Mouse (Mus musculus) c-Kit-positive CD71-negative TER-119-negative erythroid progenitor cells, embryonic 14.5 days (primary cell): ENCODE measurements around the gene Supt4a.

Experiments used
- DNase-seq: peaks from one replicate; pipeline ENCODE4 v3.0.0-alpha.2; 2013; ENCODE audit warnings: low read depth

Supt4a gene

DNA sequence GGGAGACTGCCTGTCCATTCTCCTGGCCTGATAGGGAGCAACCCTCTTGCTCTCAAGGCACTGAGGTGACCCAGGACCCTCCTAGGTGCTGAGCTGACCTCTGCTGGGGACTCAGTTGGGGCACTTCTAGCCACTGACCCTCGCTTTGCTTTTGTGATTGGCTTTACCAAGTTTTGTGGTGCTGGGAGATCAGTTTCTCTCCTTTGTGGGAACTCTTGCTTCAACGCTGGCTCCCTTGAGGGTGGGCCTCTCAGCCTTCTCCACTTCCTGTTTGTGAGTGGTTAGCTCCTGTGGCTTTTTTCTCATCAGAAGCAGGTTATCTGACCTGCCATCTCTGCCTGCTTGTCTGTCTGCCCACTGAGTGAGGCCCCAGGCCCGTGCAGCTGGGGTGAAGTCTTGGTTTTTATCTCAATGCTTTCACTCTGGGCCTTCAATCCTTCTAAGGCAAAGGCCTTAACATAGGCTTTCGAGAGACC, 14.2 kb downstream of the Supt4a start:
- DNase-seq, result no peak

DNA sequence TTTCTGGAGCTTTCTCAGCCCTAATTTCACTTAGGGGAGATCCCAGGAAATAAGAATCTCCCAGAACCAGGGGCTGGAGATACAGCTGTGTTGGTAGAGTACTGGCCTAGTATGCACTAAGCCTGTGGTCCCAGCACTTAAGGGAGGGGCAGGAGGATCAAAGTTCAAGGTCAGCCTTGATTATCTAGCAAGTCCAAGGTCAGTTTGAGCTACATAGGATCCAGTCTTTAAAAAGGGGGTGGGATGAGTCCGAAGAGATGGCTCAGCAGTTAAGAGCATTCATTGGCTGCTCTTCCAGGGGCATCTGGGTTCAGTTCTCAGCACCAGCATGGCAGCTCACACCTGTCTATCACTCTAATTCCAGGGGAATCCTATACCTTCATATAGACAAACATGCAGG, 15.0 kb downstream of the Supt4a start:
- DNase-seq, result no peak

DNA sequence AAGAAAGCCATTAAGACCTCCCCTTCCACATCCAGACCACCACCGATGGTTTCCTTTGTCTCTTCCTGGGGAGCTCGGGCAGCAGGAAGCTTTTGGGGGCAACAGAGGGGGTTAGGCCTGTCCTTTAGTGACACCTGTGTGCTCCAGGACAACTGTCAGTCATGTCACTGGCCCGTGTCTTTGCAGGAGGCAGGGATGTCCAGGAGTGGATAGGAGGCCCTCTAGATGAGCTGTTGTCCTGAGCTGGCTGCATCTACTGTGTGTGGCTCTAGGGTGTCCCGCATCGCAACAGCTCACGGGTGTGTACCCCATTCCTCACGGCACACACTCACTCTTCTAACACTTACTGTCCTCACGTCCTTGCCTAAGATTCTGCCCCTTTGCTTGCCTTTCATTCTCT, 15.9 kb downstream of the Supt4a start:
- no peak for DNase-seq

DNA sequence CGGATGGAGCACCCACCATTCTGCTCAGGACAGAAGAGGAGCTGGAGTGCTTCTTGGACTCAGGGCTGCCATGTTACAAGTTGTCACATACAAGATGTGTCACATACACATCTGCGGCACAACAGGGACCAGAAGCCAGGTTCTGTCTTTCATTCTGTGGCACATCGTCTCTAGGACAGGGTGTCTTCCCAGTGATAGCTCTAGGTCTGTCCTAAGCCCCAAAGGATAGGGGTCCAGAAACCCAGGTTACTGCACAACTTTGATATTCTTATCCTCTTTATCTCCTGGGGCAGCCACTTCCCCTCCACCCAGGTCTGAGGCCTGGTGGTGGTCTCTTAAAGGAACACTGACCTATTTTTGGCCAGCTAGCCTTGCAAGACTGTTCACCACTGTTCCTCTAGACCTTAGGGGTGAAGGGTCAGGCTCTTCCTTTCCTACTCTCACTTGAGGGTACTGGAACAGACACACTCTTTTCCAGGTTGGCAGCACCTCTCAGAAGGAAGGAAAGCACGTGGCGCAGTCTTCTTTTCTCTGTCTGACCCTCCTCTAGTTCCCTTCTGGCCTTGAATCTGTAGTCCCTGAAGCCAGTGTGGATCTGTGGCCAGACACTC, 16.6 kb downstream of the Supt4a start:
- no peak for DNase-seq

DNA sequence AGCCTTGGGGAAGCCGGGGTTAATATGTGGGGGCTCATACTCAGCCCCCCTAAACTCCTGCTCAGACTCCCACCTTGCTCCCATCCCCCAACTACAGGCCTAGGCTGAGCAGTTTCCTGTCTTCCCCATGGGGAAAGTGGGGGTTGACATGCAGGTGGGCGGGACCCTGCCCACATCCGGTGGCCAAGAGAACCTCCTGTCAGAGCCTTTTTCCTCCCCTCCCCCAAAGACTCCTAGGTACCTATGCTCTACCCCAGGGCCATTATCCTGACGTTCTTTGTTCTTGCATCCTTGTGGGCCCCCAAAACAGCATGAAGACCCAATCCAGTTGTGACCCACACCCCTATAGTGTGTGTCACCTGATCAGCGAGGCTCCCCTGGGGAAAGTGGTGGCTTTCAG, 17.3 kb downstream of the Supt4a start:
- DNase-seq, result no peak

DNA sequence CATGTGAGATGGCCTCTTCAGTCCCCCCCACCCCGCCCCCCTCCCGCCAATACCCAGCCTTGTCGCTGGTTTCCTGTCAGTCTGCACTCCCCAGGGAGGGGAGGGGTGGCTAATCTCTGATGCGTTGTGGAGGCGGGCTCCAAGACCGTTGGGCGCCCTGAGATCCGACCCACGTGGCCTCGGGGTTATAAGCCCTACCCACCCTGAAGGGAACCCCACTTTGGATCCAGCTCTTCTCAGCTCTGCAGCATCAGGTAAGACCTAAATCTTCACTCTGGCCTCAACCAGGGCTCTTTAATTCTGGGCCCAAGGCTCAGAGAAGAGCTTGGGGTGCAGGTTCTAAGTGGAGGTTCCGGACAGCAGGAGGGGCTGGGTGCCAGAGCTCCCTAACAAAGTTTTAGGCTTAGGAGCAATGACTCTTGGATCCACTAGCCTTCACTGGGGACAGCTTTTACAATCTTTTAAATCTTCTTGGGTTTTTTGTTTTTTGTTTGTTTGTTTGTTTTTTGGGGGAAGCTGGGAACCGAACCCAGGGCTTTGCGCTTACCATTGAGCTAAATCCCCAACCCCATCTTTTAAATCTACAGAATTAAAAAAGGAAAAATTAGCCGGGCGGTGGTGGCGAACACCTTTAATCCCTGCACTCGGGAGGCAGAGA, 18.1 kb downstream of the Supt4a start:
- peak; percentile 97 for DNase-seq

DNA sequence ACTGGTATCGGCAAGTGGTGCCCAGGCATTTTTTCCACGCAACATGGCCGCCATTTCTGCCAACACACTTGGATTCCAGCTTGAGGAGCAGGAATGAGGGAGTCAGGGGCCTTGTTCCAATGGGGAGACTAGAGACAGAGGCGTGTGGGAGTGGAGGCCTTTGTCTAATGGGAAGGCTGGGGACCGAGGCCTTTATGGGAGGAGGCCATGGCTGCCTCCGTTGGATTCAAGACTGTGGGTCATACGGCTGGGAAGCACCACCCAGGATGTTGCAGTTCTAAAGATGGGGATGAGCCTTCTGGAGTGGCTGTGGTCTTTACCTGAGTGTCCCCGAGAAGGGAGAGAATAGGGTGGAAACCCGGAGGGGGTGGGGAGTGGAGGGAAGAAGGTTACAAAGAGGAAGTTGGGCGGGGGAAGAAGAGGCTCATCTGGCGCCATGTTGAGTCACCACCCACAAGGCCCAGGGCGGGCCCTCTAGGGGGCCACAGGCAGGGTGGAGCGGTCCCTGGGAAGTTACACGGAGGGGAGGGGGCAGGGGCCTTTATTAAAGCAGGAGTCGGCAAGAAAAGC, 19.0 kb downstream of the Supt4a start:
- no peak for DNase-seq

DNA sequence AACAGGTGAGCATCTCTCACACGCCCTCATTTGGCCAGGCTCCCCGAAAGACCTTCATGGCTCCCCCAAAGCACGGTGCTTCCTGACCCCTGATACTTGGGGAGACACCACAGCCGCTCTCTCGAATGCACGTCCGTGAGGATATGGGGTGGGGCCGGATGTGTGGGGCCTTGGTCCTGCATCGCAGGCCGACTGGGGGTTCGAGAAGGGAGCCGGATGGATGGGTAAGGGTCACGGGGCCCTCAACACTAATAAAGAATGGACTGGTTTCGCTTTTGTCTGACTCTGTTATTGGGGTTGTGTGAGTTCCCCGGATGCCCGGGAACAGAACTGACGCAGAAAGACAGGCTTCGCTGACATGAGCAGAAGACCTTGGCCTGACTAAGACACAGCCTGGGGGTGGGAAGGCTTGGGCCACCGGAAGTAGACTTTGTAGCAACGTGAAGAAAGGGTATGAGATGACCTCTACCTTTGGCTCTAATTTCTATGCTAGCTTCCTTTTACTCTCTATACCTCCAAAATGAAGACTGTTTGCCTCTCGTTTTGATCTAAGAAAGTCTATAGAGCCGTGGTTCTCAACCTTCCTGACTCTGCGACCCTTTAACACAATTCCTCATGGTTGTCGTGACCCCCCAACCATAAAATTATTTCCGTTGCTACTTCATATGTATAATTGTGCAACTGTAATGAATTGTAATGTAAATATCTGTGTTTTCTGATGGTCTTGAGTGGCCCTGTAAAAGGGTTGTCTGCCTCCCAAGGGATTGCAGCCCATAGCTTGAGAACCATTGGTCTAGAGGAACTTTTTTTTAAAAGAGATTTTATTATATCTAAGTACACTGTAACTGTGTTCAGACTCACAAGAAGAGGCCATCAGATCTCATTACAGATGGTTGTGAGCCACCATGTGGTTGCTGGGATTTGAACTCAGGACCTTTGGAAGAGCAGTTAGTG, 19.9 kb downstream of the Supt4a start:
- no peak for DNase-seq

DNA sequence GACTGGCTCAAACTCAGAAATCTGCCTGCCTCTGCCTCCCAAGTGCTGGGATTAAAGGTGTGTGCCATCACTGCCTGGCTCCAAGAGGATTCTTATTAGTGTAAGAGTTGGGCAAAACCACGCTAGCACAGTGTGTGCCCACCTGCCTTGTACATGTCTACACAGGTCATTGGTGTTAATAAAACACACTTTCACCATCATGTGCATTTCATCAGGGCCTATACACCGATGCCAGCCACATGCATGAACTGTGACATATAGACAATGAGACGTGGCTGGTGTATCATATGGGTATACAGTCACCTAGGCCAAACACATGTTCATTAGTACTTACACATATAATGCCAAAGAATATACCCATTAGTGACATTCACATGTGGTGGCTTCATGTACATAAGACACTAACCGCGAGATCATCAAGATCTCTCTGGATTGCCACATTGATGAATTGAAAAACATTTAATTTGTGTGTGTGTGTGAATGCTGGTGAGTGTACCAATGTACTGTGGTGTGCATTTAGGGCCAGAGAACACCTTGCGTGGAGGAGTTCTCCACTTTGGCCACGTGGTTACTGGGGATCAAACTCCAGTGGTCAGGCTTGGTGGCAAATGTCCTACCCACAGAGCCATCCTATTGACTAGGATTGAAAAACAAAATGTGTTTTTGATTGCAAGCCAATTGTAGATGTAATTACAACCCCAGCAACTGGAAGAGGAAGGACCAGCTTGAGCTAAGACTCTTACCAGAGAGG, 21.0 kb downstream of the Supt4a start:
- DNase-seq, result no peak

DNA sequence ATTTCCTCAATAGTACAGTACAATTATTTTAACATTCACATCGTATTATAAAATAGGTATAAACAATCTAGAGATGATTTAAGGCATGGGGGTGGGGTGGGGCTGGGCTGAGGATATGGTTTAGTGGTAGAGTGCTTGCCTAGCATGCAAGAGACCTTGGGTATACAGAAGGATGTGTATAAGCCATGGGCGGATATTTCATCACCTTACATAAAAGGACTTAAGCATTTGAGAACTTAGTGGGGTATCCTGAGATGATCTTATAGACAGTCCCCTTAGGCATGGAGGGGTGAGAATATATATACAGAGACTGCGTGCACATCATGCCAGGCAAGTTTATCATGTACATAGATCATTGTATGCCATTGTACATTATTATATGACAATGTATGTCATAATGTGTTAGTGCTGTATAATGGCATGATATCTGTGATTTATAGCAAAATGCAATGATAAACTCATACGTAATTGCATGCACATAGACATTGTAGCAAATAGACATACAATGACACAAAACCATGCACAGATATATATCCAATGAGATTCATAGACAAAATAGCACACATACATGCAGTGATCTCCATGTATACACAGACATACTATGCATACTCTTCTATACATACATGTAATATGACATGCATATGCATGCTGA, 21.7 kb downstream of the Supt4a start:
- DNase-seq, result no peak

DNA sequence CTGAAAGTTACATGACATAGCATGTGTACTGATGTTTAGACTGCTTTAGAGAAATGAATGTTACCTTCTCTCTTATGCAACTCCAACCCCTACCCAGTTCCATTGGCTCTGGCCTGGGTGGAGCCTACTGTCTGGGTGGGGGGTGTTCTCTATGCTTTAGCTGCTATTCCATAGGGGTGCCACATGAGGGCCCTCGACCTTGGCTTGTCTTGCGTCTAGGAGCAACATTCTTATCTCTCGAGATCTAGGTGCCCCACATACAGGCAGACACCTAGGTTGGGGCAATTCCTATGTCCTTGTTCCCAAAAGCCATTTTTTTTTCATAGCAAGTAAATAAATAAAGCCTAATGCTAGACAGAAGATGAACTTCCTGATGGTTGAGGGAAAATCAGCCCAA, 22.3 kb downstream of the Supt4a start:
- no peak for DNase-seq

DNA sequence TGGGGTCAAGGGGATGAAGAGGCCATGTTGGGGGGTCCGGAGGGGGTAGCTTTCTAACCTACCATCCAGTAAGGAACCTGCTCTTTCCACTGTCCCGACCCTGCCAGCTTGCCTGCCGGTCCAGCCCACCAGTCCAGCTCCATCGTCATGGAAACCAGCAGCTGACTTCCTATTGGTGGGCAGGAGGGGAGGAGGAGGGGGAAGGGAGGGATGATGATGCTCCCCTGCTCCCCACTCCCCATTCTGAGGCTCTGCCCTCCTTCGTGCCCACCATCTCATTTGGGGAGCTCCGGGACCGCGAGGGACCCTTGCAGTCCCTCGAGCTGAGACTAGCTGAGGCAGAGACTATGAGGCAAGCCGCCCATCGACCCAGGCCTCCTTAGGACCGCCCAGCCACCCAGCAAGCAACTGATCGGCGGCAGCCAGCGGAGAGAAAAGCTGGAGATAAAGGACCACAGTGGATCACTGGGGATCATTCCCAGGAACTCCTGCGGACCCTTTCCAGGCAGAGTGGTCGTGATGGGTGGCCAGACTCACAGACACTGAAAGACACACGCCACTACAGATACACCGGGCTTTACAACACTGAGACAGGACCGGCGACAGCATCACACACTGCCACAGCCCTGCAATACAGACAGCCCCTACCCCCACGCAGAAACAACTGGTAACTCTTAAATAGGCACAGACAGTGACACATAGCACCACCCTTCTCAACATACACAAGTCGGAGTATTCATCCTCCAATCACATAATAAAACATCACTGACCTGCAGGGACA, 23.1 kb downstream of the Supt4a start, which contains the start of gene Tspoap1:
Gene Tspoap1, plus strand, starts transcription at position 241 of the 781 bp plus-strand sequence.
- DNase-seq, result no peak

DNA sequence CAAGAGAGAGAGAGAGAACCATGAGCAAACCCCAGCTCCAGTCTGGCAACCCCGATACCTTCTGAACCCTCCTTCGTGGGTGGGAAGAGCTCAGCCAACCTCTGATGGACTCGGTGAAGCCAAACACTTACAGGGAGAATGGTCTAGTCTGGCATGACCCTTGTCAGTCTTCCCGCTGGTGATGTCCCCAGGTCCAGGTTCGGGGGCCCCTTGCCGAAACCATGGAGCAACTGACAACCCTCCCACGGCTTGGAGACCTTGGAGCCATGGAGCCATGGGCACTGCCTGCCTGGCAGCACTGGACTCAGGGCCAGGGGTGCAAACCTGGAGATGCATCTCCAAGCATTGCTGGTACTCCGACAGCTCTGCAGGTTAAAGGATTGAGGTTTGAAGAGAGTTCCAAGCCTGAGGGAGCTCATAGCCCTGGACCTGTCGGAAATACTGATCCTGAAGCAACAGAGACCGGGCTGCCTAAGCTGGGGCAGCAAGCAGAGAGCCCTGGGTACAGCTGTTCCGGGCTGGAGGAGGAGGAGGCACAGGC, 23.9 kb downstream of the Supt4a start:
- no peak for DNase-seq

DNA sequence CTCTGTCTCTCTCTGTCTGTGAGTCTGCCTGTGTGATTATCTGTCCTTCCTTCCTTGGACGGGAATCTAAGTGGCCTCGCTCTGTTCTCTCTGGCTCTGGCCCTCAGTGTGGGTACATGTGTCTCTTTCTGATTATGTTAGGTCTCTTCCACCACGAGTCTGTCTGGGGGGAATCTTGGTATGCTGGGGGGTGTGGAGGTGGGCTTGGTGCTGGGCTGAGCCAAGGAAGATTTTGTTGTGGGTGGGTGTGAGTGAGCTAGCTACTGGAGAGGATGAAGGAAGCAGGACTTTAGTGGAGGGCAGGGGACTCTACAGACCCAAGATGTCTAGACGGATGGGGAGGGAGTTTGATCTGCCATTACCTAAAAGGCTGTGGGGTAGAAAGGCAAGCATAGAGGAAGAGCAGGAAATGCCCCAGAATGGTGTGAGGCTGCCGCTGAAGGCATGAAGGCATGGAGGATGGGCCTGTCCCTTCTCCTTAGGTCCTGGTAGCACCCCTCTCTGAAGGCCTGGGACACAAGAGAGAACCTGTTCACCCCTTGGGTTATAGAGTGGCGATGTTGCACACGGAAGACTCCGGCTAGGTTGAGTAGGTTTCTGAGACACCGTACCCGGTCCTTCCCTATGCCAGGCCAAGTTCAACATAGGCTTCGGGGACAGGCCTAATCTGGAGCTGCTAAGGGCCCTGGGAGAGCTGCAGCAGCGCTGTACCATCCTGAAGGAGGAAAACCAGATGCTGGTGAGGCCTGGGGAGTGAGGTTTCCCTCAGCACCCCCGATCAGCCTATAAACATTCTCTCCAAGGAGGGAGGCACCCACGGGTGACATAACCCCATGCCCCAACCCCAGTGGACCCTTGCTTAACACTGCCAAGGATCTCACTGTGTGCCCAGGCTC, 24.7 kb downstream of the Supt4a start:
- DNase-seq, result no peak

DNA sequence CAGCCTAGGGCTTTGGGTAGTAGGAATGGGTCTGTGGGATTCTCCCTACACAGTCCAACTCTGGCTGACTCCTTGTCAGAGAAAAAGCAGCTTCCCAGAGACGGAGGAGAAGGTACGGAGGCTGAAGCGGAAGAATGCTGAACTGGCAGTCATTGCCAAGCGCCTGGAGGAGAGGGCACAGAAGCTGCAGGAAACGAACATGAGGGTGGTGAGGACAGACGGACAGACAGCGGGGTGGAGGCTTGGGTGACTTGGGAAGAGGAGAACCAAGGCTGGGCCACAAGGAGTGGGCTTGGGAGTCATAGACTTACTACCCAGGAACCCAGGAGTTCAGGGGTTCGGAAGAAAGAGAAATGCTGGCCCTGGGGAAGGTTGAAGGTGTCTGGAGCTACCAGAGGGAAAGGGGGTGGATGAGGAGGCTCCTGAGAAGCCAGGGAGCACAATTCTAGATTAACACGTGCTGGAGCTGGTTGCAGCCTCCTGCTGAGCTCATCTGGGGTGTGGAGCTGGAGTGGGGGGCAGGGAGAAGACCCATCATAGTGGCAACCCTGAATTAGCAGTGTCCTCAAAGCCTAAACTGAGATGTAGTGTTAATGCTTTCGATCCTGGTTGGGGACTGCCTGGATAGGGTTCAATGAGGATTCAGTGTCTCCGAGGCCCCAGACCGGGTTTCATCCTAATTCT, 25.5 kb downstream of the Supt4a start:
- no peak for DNase-seq

DNA sequence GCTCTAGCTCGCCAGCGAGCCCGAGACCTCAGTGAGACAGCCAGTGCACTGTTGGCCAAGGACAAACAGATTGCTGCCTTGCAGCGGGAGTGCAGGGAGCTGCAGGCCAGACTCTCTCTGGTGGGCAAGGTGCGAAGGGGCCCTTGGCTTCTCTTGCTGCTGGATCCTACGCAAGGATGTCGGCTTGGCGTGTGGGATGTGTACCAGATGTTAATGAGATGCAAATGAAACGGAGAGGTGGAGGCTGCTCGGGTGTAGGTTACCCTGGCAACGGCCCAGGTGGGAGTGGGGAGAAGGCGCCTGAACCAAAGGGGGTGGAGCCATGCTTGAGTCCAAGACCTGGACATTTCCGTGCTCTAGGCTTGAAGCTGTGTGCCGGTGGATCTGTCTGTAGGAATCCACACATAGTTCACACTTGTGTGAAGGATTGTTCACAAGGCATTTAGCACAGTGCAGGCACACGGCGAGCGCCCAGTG, 26.2 kb downstream of the Supt4a start:
- no peak for DNase-seq

DNA sequence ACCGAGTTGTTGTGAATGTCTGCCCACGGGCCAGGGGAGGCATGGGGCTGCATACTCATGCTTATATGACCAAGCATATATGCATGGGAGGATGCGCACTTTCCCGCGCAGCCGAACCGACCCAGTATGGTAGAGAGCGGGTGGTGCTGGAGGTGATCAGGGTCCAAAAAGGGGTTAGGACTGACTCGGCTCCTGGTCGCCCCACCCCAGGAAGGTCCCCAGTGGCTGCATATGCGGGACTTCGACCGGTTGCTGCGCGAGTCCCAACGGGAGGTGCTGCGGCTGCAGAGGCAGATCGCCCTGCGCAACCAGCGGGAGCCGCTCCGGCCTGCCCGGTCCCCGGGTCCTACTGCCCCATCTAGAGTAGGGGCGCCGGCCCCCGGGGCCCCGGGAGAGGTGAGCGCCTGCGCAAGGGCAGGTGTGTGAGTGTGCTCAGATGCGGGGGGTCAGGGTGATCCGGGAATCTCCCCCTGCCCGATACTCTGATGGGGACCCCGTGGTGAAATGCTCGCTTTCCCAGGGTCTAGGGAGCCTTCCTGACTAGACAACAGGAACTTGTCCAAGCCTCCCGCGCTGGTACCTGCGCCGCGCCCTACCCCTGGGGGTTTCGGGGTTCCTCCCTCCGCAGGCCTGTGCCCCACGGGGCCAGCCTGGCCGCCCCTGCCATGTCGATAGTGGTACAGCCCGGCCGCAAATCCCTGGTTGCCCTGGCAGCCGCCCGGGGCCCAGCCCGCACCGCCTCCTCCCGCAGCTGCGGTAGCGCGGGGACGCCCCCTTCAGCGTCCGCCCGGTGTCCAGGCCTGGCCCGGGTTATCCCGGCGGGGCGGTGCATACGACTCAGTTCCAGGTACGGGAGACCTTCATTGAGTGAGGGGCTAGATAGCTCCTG, 26.9 kb downstream of the Supt4a start:
- DNase-seq, result no peak
